Mouse (Mus musculus) cerebellum, postnatal 10 days (tissue): Measurements from ENCODE around the gene Zfp451.
A peak's percentile ranks its signal among the peaks of the same experiment; 100 is the strongest.
"Not testable (repeated sequence)": the region's sequence is repeated elsewhere in the genome, so short reads cannot be mapped to it uniquely, and the experiment has no call there.

Experiments
- DNase-seq, 2 experiments: peaks; one replicate each; pipeline ENCODE4 v3.0.0; 2021; ENCODE audit warnings: mixed read lengths in 2 of 2

The Zfp451 gene

GRCm38 (mm10) chr1:33813868-33814794, at the start of gene Zfp451:
Gene Zfp451, minus strand, starts transcription at chr1:33814595.
- peak; percentile 96 to 98 for DNase-seq

- no peak for DNase-seq
Measured at GRCm38 (mm10) chr1:33846807-33847206, 32.4 kb upstream of the Zfp451 start.

GRCm38 (mm10) chr1:33843823-33844222, 29.4 kb upstream of the Zfp451 start:
- peak in 1 of 2 experiments; percentile 24 for DNase-seq

- not testable (repeated sequence) for DNase-seq
Measured at GRCm38 (mm10) chr1:33838952-33839351, 24.6 kb upstream of the Zfp451 start.

- DNase-seq: no peak
Measured at GRCm38 (mm10) chr1:33830586-33830985, 16.2 kb upstream of the Zfp451 start.

GRCm38 (mm10) chr1:33817931-33818330, 3.5 kb upstream of the Zfp451 start:
- no peak for DNase-seq

- DNase-seq: no peak
Measured at GRCm38 (mm10) chr1:33813495-33813867, 914 bp downstream of the Zfp451 start.

GRCm38 (mm10) chr1:33803323-33803722, 11.1 kb downstream of the Zfp451 start:
- DNase-seq: peak in 1 of 2 experiments; percentile 21

- no peak for DNase-seq
Measured at GRCm38 (mm10) chr1:33799620-33800019, 14.8 kb downstream of the Zfp451 start.

- no peak for DNase-seq
Measured at GRCm38 (mm10) chr1:33788493-33788892, 25.9 kb downstream of the Zfp451 start.

GRCm38 (mm10) chr1:33788072-33788471, 26.3 kb downstream of the Zfp451 start:
- DNase-seq: no peak

- no peak for DNase-seq
Measured at GRCm38 (mm10) chr1:33784561-33784960, 29.8 kb downstream of the Zfp451 start.

- peak; percentile 74 to 86 for DNase-seq
Measured at GRCm38 (mm10) chr1:33776175-33776611, 38.2 kb downstream of the Zfp451 start.

GRCm38 (mm10) chr1:33772106-33772505, 42.3 kb downstream of the Zfp451 start:
- no peak for DNase-seq

- DNase-seq: no peak
Measured at GRCm38 (mm10) chr1:33771621-33772020, 42.8 kb downstream of the Zfp451 start.

- DNase-seq: no peak
Measured at GRCm38 (mm10) chr1:33768827-33769226, 45.6 kb downstream of the Zfp451 start.

GRCm38 (mm10) chr1:33768091-33768787, 46.2 kb downstream of the Zfp451 start:
- no peak for DNase-seq

GRCm38 (mm10) chr1:33766520-33767508, 47.6 kb downstream of the Zfp451 start:
- DNase-seq: no peak

- no peak for DNase-seq
Measured at GRCm38 (mm10) chr1:33765468-33766080, 48.8 kb downstream of the Zfp451 start.

- no peak for DNase-seq
Measured at GRCm38 (mm10) chr1:33763826-33764225, 50.6 kb downstream of the Zfp451 start.

GRCm38 (mm10) chr1:33758488-33758887, 55.9 kb downstream of the Zfp451 start:
- no peak for DNase-seq

GRCm38 (mm10) chr1:33757491-33758041, 56.8 kb downstream of the Zfp451 start, which contains the start of gene Bag2:
Gene Bag2, minus strand, starts transcription at chr1:33757795.
- peak; percentile 73 to 78 for DNase-seq
